Mouse (Mus musculus): ENCODE results near the gene Uck2. TPM values are rescaled to one million over a fixed set of nuclear protein-coding genes. Genes with fewer than 3 reads are reported as not detected.

Gene Uck2
- polyA plus RNA-seq, 1 experiment from 2014 or later = 48.9 TPM

DNA sequence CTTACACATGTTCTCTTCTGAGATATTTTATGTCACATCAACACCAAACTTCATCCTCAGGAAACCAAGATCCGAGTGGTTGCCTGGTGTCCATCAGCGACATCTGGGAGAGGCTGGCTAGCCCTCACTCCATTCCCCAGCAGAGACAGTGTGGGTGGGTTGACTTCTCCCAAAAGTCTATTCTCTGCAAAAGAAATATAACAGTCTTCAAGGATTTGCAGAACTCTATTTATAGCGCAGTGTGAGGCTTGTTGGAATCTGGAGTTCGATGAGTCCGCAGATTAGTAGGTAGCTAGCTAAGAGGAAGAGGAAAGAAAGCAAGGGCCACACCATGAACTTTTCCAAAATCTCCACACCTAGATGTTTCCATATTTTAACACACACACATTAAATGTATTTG is 2.0 kb upstream of the Uck2 start:
- no peak for ATAC-seq
- H3K4me3 ChIP-seq (ENCODE audit: low read depth, low read length) = no peak overlapping the region
- no peak overlapping the region for H3K27ac ChIP-seq (ENCODE audit: low read length)
- H3K4me1 ChIP-seq (ENCODE audit: control insufficient read depth, insufficient read depth, low read length) = peaks cover 23% of the 10 kb centered on the region
- H3K4me2 ChIP-seq (ENCODE audit: low read length) = no peak overlapping the region
- H3K27me3 ChIP-seq (ENCODE audit: control insufficient read depth, insufficient read depth, low read depth, low read length) = no peaks in the 10 kb centered on the region
- 87% methylated on average over 5 of the region's 5 CpGs for WGBS
- no peak overlapping the region for H3K9ac ChIP-seq (ENCODE audit: low read depth, low read length)
- no peaks in the 10 kb centered on the region for H3K9me3 ChIP-seq (replicated peaks; ENCODE audit: control insufficient read depth, low read length, poor library complexity, severe bottlenecking)
- H3K36me3 ChIP-seq (ENCODE audit: control insufficient read depth, insufficient read depth, low read length) = no peaks in the 10 kb centered on the region

GRCm38 (mm10) chr1:167285356-167285755 is 236 bp upstream of the Uck2 start:
- Histone ChIP-seq H3K9ac (ENCODE audit: low read depth, low read length) (peak overlapping the region; percentile 86), H3K4me3 (ENCODE audit: low read depth, low read length) (peak overlapping the region; percentile 94), H3K9me3 (replicated peaks; ENCODE audit: control insufficient read depth, low read length, poor library complexity, severe bottlenecking) (no peaks in the 10 kb centered on the region), H3K36me3 (ENCODE audit: control insufficient read depth, insufficient read depth, low read length) (no peaks in the 10 kb centered on the region), H3K4me1 (ENCODE audit: control insufficient read depth, insufficient read depth, low read length) (peaks cover 27% of the 10 kb centered on the region), H3K4me2 (ENCODE audit: low read length) (peak overlapping the region; percentile 59), H3K27me3 (ENCODE audit: control insufficient read depth, insufficient read depth, low read depth, low read length) (no peaks in the 10 kb centered on the region), H3K27ac (ENCODE audit: low read length) (peak overlapping the region; percentile 98)
- ATAC-seq = no peak
- 2% methylated on average over 8 of the region's 8 CpGs for WGBS

DNA sequence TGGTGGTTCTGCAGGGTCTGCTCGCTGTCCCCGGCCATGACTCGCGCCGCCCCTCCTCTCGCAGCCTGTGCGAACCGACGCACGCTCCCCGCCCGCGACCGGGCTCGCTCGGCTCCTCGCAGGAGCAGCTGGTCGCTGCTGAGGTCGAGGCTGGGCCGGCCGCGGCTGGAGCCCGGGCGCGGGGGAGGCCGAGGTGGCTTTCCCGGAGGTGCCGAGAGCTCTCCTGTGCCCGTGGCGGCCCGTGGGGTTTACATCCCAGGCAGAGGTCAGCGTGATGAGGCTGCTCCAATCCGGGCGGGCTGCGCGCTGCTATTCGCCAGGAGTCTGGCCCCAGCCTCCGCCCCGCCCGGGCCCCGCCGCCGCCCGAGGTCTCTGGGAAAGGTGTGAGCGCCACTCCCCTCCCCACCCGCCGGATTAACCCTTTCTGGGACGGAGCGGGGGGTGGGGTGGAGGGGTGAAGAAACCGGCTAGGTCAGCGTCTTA is 242 bp downstream of the Uck2 start:
- H3K27me3 ChIP-seq (ENCODE audit: control insufficient read depth, insufficient read depth, low read depth, low read length) = no peaks in the 10 kb centered on the region
- WGBS = under 1% methylated on average over 37 of the region's 51 CpGs
- peak; percentile 91 for ATAC-seq
- no peaks in the 10 kb centered on the region for H3K36me3 ChIP-seq (ENCODE audit: control insufficient read depth, insufficient read depth, low read length)
- H3K4me2 ChIP-seq (ENCODE audit: low read length) = peak overlapping the region; percentile 59
- H3K4me1 ChIP-seq (ENCODE audit: control insufficient read depth, insufficient read depth, low read length) = peaks cover 24% of the 10 kb centered on the region
- peak overlapping the region; percentile 94 for H3K4me3 ChIP-seq (ENCODE audit: low read depth, low read length)
- no peaks in the 10 kb centered on the region for H3K9me3 ChIP-seq (replicated peaks; ENCODE audit: control insufficient read depth, low read length, poor library complexity, severe bottlenecking)
- peak overlapping the region; percentile 98 for H3K27ac ChIP-seq (ENCODE audit: low read length)
- H3K9ac ChIP-seq (ENCODE audit: low read depth, low read length) = peak overlapping the region; percentile 86

DNA sequence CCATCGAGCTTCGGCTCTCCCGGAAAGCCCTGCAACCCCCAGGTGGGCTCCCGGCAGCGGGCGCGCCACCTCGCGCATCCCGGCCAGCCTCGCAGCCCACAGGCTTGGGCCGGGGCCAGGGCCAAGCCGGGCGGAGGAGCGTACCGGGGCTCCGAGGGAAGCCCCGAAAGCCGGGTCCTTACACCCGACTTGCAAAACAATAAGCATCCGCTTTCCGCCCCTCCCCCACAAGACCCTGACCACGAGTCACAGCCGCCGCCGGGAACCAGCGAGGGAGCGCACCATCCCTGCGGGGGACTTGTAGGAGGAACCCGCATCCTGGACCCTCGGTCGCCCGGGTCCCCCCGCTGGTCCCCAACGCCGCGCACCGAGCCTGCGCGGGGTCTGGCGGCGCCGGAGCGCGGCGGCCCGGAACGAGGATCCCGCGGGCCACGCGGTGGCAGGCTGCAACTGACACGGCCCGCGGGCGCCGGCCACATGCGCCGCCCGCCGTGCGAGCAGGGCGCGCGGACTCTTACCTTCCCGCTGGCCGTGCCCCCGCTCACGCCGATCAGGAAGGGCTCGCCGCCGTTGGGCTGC is 773 bp downstream of the Uck2 start:
- peak overlapping the region; percentile 59 for H3K4me2 ChIP-seq (ENCODE audit: low read length)
- no peaks in the 10 kb centered on the region for H3K27me3 ChIP-seq (ENCODE audit: control insufficient read depth, insufficient read depth, low read depth, low read length)
- under 1% methylated on average over 73 of the region's 73 CpGs for WGBS
- peak overlapping the region; percentile 98 for H3K27ac ChIP-seq (ENCODE audit: low read length)
- peak overlapping the region; percentile 86 for H3K9ac ChIP-seq (ENCODE audit: low read depth, low read length)
- H3K4me1 ChIP-seq (ENCODE audit: control insufficient read depth, insufficient read depth, low read length) = peaks cover 19% of the 10 kb centered on the region
- H3K36me3 ChIP-seq (ENCODE audit: control insufficient read depth, insufficient read depth, low read length) = no peaks in the 10 kb centered on the region
- peak overlapping the region; percentile 94 for H3K4me3 ChIP-seq (ENCODE audit: low read depth, low read length)
- ATAC-seq = peak; percentile 77
- H3K9me3 ChIP-seq (replicated peaks; ENCODE audit: control insufficient read depth, low read length, poor library complexity, severe bottlenecking) = no peaks in the 10 kb centered on the region

DNA sequence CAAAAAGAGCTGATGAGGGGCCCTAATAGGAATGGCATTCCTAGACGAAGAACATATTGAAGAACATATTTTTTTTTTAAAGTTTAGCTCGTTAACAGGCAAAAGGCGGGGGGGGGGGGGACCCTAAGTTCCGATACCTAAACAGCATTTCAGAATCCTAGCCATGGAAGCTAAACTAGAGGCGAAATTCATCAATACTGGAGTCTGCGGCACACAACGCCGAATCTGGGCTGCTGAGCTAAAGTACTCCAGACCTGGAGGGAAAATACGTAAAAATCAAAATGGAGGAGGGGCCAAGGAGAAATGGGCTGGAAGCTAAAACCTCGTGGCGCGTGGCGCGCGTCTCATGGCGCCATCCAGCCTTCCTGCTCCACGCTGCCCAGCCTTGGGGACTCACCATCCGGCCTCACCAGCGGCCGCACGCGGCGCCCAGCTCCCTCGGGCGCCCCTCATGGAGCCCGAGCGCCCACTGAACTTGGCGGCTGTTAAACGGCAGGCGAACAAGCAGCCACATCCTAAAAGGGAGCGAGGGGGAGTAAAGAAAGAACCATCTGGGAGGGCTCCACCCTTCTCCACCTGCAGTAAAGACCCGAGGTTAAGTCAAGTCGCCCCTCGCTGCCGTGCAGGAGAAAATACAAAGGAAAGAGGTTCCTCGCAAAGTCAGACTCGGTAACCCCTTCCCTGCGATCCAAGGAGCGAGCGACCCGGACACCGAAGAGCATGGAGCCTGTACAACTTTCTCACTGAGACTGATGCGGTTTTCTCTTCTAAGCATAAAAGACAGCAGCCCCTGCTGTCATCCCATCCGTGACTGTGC is 1.5 kb downstream of the Uck2 start:
- H3K4me2 ChIP-seq (ENCODE audit: low read length) = peak overlapping the region; percentile 59
- peak overlapping the region; percentile 94 for H3K4me3 ChIP-seq (ENCODE audit: low read depth, low read length)
- H3K27me3 ChIP-seq (ENCODE audit: control insufficient read depth, insufficient read depth, low read depth, low read length) = no peaks in the 10 kb centered on the region
- no peaks in the 10 kb centered on the region for H3K9me3 ChIP-seq (replicated peaks; ENCODE audit: control insufficient read depth, low read length, poor library complexity, severe bottlenecking)
- ATAC-seq = peak; percentile 50
- WGBS = under 1% methylated on average over 44 of the region's 44 CpGs
- H3K9ac ChIP-seq (ENCODE audit: low read depth, low read length) = peak overlapping the region; percentile 86
- no peaks in the 10 kb centered on the region for H3K36me3 ChIP-seq (ENCODE audit: control insufficient read depth, insufficient read depth, low read length)
- H3K27ac ChIP-seq (ENCODE audit: low read length) = peak overlapping the region; percentile 98
- peaks cover 15% of the 10 kb centered on the region for H3K4me1 ChIP-seq (ENCODE audit: control insufficient read depth, insufficient read depth, low read length)

GRCm38 (mm10) chr1:167282768-167283167 is 2.4 kb downstream of the Uck2 start:
- Histone ChIP-seq H3K9ac (ENCODE audit: low read depth, low read length) (peak overlapping the region; percentile 86), H3K27ac (ENCODE audit: low read length) (no peak overlapping the region), H3K4me3 (ENCODE audit: low read depth, low read length) (peak overlapping the region; percentile 94), H3K36me3 (ENCODE audit: control insufficient read depth, insufficient read depth, low read length) (no peaks in the 10 kb centered on the region), H3K9me3 (replicated peaks; ENCODE audit: control insufficient read depth, low read length, poor library complexity, severe bottlenecking) (no peaks in the 10 kb centered on the region), H3K27me3 (ENCODE audit: control insufficient read depth, insufficient read depth, low read depth, low read length) (no peaks in the 10 kb centered on the region), H3K4me1 (ENCODE audit: control insufficient read depth, insufficient read depth, low read length) (peaks cover 15% of the 10 kb centered on the region), H3K4me2 (ENCODE audit: low read length) (peak overlapping the region; percentile 59)
- 42% methylated on average over 5 of the region's 5 CpGs for WGBS
- ATAC-seq = no peak

GRCm38 (mm10) chr1:167282112-167282511 is 3.0 kb downstream of the Uck2 start:
- WGBS = 61% methylated on average over 3 of the region's 3 CpGs
- Histone ChIP-seq H3K27ac (ENCODE audit: low read length) (no peak overlapping the region), H3K4me2 (ENCODE audit: low read length) (peak overlapping the region; percentile 59), H3K36me3 (ENCODE audit: control insufficient read depth, insufficient read depth, low read length) (no peaks in the 10 kb centered on the region), H3K4me3 (ENCODE audit: low read depth, low read length) (no peak overlapping the region), H3K4me1 (ENCODE audit: control insufficient read depth, insufficient read depth, low read length) (peaks cover 15% of the 10 kb centered on the region), H3K9ac (ENCODE audit: low read depth, low read length) (no peak overlapping the region; the same call in 1 of the 2 replicates), H3K27me3 (ENCODE audit: control insufficient read depth, insufficient read depth, low read depth, low read length) (no peaks in the 10 kb centered on the region), H3K9me3 (replicated peaks; ENCODE audit: control insufficient read depth, low read length, poor library complexity, severe bottlenecking) (no peaks in the 10 kb centered on the region)
- ATAC-seq = no peak

GRCm38 (mm10) chr1:167280061-167280460 is 5.1 kb downstream of the Uck2 start:
- no peaks in the 10 kb centered on the region for H3K27me3 ChIP-seq (ENCODE audit: control insufficient read depth, insufficient read depth, low read depth, low read length)
- WGBS = 90% methylated on average over 10 of the region's 10 CpGs
- no peak overlapping the region for H3K27ac ChIP-seq (ENCODE audit: low read length)
- no peak overlapping the region for H3K4me3 ChIP-seq (ENCODE audit: low read depth, low read length)
- H3K9ac ChIP-seq (ENCODE audit: low read depth, low read length) = no peak overlapping the region
- no peak for ATAC-seq
- no peaks in the 10 kb centered on the region for H3K9me3 ChIP-seq (replicated peaks; ENCODE audit: control insufficient read depth, low read length, poor library complexity, severe bottlenecking)
- H3K4me1 ChIP-seq (ENCODE audit: control insufficient read depth, insufficient read depth, low read length) = peaks cover 15% of the 10 kb centered on the region
- no peaks in the 10 kb centered on the region for H3K36me3 ChIP-seq (ENCODE audit: control insufficient read depth, insufficient read depth, low read length)
- H3K4me2 ChIP-seq (ENCODE audit: low read length) = no peak overlapping the region

DNA sequence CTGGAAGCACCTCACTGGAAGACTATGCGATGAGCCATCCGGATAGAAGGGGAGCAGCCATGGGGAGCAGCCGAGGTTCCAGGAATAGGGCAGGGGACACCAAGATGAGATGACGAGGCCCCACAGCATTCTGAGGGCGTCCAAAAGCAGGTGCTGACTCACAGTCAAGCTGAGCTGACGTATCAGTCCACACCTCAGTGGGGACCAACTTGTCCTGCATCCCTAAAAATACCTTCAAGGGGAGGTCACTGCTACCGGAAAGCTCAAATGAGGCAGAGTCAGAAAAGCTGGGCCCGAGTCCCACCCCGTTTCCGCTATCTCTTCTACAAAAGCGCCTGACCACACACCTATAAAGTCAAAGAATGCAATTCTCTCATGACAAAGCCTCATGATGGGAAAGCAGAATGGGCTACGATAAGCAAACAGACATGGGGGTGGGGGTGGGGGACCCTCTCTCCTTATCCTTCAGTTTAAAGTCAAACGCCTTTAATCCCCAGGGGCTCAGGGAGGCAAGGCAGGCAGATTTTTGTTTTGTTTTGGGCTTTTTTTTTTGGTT is 5.9 kb downstream of the Uck2 start:
- 75% methylated on average over 13 of the region's 13 CpGs for WGBS

More for the DNA sequence above, 5.9 kb downstream of the Uck2 start:
- no peaks in the 10 kb centered on the region for H3K27me3 ChIP-seq (ENCODE audit: control insufficient read depth, insufficient read depth, low read depth, low read length)
- no peak overlapping the region for H3K9ac ChIP-seq (ENCODE audit: low read depth, low read length)
- no peak for ATAC-seq
- no peak overlapping the region for H3K27ac ChIP-seq (ENCODE audit: low read length)
- H3K4me2 ChIP-seq (ENCODE audit: low read length) = no peak overlapping the region
- H3K9me3 ChIP-seq (replicated peaks; ENCODE audit: control insufficient read depth, low read length, poor library complexity, severe bottlenecking) = no peaks in the 10 kb centered on the region
- no peak overlapping the region for H3K4me3 ChIP-seq (ENCODE audit: low read depth, low read length)
- no peaks in the 10 kb centered on the region for H3K36me3 ChIP-seq (ENCODE audit: control insufficient read depth, insufficient read depth, low read length)
- peaks cover 15% of the 10 kb centered on the region for H3K4me1 ChIP-seq (ENCODE audit: control insufficient read depth, insufficient read depth, low read length)
